Mouse (Mus musculus) cortical plate, adult 2 months (tissue): Measurements from ENCODE around the gene Pde10a. TPM values are rescaled to one million over a fixed set of nuclear protein-coding genes. Genes with fewer than 3 reads are reported as not detected.

ENCODE experiments used
- H3K27ac ChIP-seq: fragments of 200-500 bp; 2 replicates; pipeline ENCODE4 v1.5.1; 2012; ENCODE audit warnings: low read length, control low read depth, inconsistent platforms; ENCODE audit not compliant: insufficient read depth
- H3K4me1 ChIP-seq: fragments of 200-500 bp; 2 replicates; pipeline ENCODE4 v1.6.1; 2011; ENCODE audit warnings: low read length; ENCODE audit not compliant: control insufficient read depth, insufficient read depth
- H3K4me3 ChIP-seq: fragments of 200-500 bp; 2 replicates; pipeline ENCODE4 v1.5.1; 2011; ENCODE audit warnings: mild to moderate bottlenecking, low read length, control low read depth; ENCODE audit not compliant: insufficient read depth
- CTCF ChIP-seq: fragments of 200-500 bp; IDR thresholded peaks from 2 replicates; pipeline ENCODE4 v1.5.1; 2011; ENCODE audit warnings: mild to moderate bottlenecking, control low read depth, low read length; ENCODE audit not compliant: insufficient read depth; ENCODE audit errors: extremely low read depth
- POLR2A ChIP-seq: fragments of 200-500 bp; IDR thresholded peaks from 2 replicates; pipeline ENCODE4 v1.6.1; 2011; ENCODE audit warnings: mild to moderate bottlenecking, low read length, control low read depth; ENCODE audit not compliant: insufficient read depth; ENCODE audit errors: extremely low read depth
- polyA plus RNA-seq: library from polyadenylated mRNA; depleted of rRNA; stranded (reverse); fragments of >200 nt; gene quantifications from 2 replicates; pipeline ENCODE4 v1.2.3, GENCODE M21; 2012

The Pde10a gene
- polyA plus RNA-seq, 1 experiment, result 71.9 TPM

GRCm38 (mm10) chr17:8636231-8636630 lies 111.1 kb downstream of the Pde10a start:
- Histone ChIP-seq H3K4me1 (no peaks in the 10 kb centered on the region; the same call in 1 of the 2 replicates), H3K27ac (no peak overlapping the region), H3K4me3 (no peak overlapping the region)
- no peak for TF ChIP-seq POLR2A
- TF ChIP-seq CTCF, result no peak

- H3K27ac ChIP-seq, result no peak overlapping the region
- no peaks in the 10 kb centered on the region; the same call in 1 of the 2 replicates for H3K4me1 ChIP-seq
- TF ChIP-seq CTCF (no peak), POLR2A (no peak)
- no peak overlapping the region for H3K4me3 ChIP-seq
These were observed 111.5 kb downstream of the Pde10a start for GRCm38 (mm10) chr17:8636691-8637090.

- TF ChIP-seq CTCF (peak; percentile 19; the same call in 1 of the 2 replicates), POLR2A (no peak)
- H3K4me1 ChIP-seq, result no peaks in the 10 kb centered on the region; the same call in 1 of the 2 replicates
- H3K4me3 ChIP-seq, result no peak overlapping the region
- no peak overlapping the region for H3K27ac ChIP-seq
These were observed 112.0 kb downstream of the Pde10a start for GRCm38 (mm10) chr17:8637181-8637580.

- Histone ChIP-seq H3K27ac (no peak overlapping the region), H3K4me1 (no peaks in the 10 kb centered on the region; the same call in 1 of the 2 replicates), H3K4me3 (no peak overlapping the region)
- TF ChIP-seq CTCF, result 0 out of 2 replicates have a peak, but pooled peaks have one; percentile 11
- no peak for TF ChIP-seq POLR2A
These were observed 114.7 kb downstream of the Pde10a start for GRCm38 (mm10) chr17:8639703-8640380.

- H3K4me3 ChIP-seq, result no peak overlapping the region
- H3K27ac ChIP-seq, result no peak overlapping the region
- H3K4me1 ChIP-seq, result no peaks in the 10 kb centered on the region; the same call in 1 of the 2 replicates
- TF ChIP-seq POLR2A, result no peak
- TF ChIP-seq CTCF, result no peak
These were observed 115.7 kb downstream of the Pde10a start for GRCm38 (mm10) chr17:8640741-8641480.

GRCm38 (mm10) chr17:8641491-8641890 lies 116.3 kb downstream of the Pde10a start:
- H3K27ac ChIP-seq, result no peak overlapping the region
- TF ChIP-seq CTCF (no peak), POLR2A (no peak)
- H3K4me1 ChIP-seq, result no peaks in the 10 kb centered on the region; the same call in 1 of the 2 replicates
- H3K4me3 ChIP-seq, result no peak overlapping the region

GRCm38 (mm10) chr17:8642356-8642755 lies 117.2 kb downstream of the Pde10a start:
- TF ChIP-seq CTCF (no peak), POLR2A (no peak)
- no peak overlapping the region for H3K27ac ChIP-seq
- H3K4me1 ChIP-seq, result peaks cover 2% of the 10 kb centered on the region
- no peak overlapping the region for H3K4me3 ChIP-seq

- Histone ChIP-seq H3K27ac (no peak overlapping the region), H3K4me3 (no peak overlapping the region), H3K4me1 (peaks cover 6% of the 10 kb centered on the region)
- no peak for TF ChIP-seq CTCF
- TF ChIP-seq POLR2A, result no peak
These were observed 122.2 kb downstream of the Pde10a start for GRCm38 (mm10) chr17:8647372-8647871.

GRCm38 (mm10) chr17:8648310-8648709 lies 123.1 kb downstream of the Pde10a start:
- no peak overlapping the region for H3K27ac ChIP-seq
- TF ChIP-seq CTCF (no peak), POLR2A (no peak)
- H3K4me3 ChIP-seq, result no peak overlapping the region
- peaks cover 6% of the 10 kb centered on the region for H3K4me1 ChIP-seq
